Mouse (Mus musculus) heart, postnatal 0 days (tissue): ENCODE measurements at regions not wholly inside any gene's neighbourhood (a gene's known extent, or its start where the extent isn't known, plus 50 kb on each side); places are given as distances from the start of the nearest gene placed in this dataset.

Source experiments
- CTCF ChIP-seq: IDR thresholded peaks from 2 replicates; pipeline ENCODE4 v1.5.1; 2016; ENCODE audit warnings: antibody characterized with exemption, control low read depth, low read depth
- EP300 ChIP-seq: IDR thresholded peaks from 2 replicates; pipeline ENCODE4 v1.6.1; 2016; ENCODE audit warnings: antibody characterized with exemption, low read depth

DNA sequence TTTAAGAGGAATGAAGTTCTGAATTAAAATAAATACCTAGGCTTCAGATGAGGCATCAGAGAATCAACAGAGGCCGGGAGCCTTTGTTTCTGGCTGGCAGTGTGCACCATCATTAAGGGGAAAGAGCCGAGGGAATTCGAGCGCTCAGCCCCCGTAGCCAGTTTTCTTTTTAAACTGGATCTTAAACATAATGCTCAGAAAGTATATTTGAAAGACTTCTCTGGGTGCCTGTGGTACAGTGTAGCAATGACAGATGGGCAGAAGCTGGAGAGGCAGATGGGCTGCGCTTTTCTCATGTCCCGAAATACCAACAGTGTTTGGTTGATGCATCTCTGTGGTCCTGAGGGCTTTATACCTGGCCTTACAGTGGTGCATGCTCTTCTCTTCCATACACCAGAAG is 247.6 kb downstream of the Tmem38b start:
- TF ChIP-seq CTCF (no peak), EP300 (no peak)
